Mouse (Mus musculus): ENCODE measurements at regions not wholly inside any gene's neighbourhood (a gene's known extent, or its start where the extent isn't known, plus 50 kb on each side); places are given as distances from the start of the nearest gene placed in this dataset.

GRCm38 (mm10) chr7:39696589-39696988 is 179.0 kb downstream of the Zfp619 start:
- no peak for DNase-seq (ENCODE audit: low read depth, low spot score)
- TF ChIP-seq BHLHE40 (IDR thresholded peaks at IDR 0.05; ENCODE audit: borderline replicate concordance, low read depth, low read length) (no peak), ZC3H11A (IDR thresholded peaks at IDR 0.05; ENCODE audit: low read depth, low read length) (no peak), E2F4 (IDR thresholded peaks at IDR 0.05; ENCODE audit: borderline replicate concordance, low read depth, low read length) (no peak), UBTF (IDR thresholded peaks at IDR 0.05; ENCODE audit: borderline replicate concordance, insufficient read depth, low read depth, low read length) (no peak), POLR2AphosphoS2 (IDR thresholded peaks at IDR 0.05; ENCODE audit: low read length) (no peak)
- H3K4me3 ChIP-seq (ENCODE audit: control insufficient read depth in 1 of 2, insufficient read depth in 1 of 2, low read depth in 2 of 2, low read length in 2 of 2): no peak overlapping the region
- H3K27ac ChIP-seq (ENCODE audit: control insufficient read depth, low read depth, low read length): no peak overlapping the region
- H3K27me3 ChIP-seq (ENCODE audit: control insufficient read depth in 1 of 2, insufficient read depth in 2 of 2, low read length in 2 of 2): no peaks in the 10 kb centered on the region
- H3K36me3 ChIP-seq (ENCODE audit: control insufficient read depth in 1 of 2, insufficient read depth in 2 of 2, low read length in 2 of 2): no peaks in the 10 kb centered on the region
- H3K4me1 ChIP-seq (ENCODE audit: control insufficient read depth in 1 of 2, insufficient read depth in 2 of 2, low read length in 2 of 2): no peaks in the 10 kb centered on the region
- no peaks in the 10 kb centered on the region for H3K79me2 ChIP-seq (ENCODE audit: control insufficient read depth, insufficient read depth, low read length, poor library complexity)
- no peak overlapping the region for H3K9ac ChIP-seq (ENCODE audit: control insufficient read depth, low read depth, low read length, poor library complexity, severe bottlenecking)
- H3K9me3 ChIP-seq (replicated peaks; ENCODE audit: insufficient read depth, low read length): no peaks in the 10 kb centered on the region

- H3K36me3 ChIP-seq (ENCODE audit: control insufficient read depth in 1 of 2, insufficient read depth in 2 of 2, low read length in 2 of 2): no peaks in the 10 kb centered on the region
- no peak overlapping the region for H3K4me3 ChIP-seq (ENCODE audit: control insufficient read depth in 1 of 2, insufficient read depth in 1 of 2, low read depth in 2 of 2, low read length in 2 of 2)
- DNase-seq (ENCODE audit: low read depth, low spot score): no peak
- no peak for TF ChIP-seq CTCF (IDR thresholded peaks at IDR 0.05 in 2 of 3, conservative IDR thresholded peaks at IDR 0.05 in 1 of 3; ENCODE audit: control insufficient read depth in 1 of 3, insufficient read depth in 1 of 3, low read depth in 2 of 3, low read length in 3 of 3, poor library complexity in 1 of 3, severe bottlenecking in 1 of 3)
- no peak for TF ChIP-seq MYB (IDR thresholded peaks at IDR 0.05; ENCODE audit: low read depth, low read length)
- TF ChIP-seq EP300 (IDR thresholded peaks at IDR 0.05; ENCODE audit: low read depth in 1 of 2, low read length in 2 of 2): no peak
- no peak for TF ChIP-seq HCFC1 (IDR thresholded peaks at IDR 0.05; ENCODE audit: low read depth, low read length)
- TF ChIP-seq KAT2A (conservative IDR thresholded peaks at IDR 0.05; ENCODE audit: low read depth, low read length): no peak
- TF ChIP-seq MAZ (IDR thresholded peaks at IDR 0.05; ENCODE audit: low read depth, low read length): no peak
- no peak for TF ChIP-seq USF1 (IDR thresholded peaks at IDR 0.05; ENCODE audit: low read depth, low read length)
- no peaks in the 10 kb centered on the region for H3K79me2 ChIP-seq (ENCODE audit: control insufficient read depth, insufficient read depth, low read length, poor library complexity)
- H3K27ac ChIP-seq (ENCODE audit: control insufficient read depth, low read depth, low read length): no peak overlapping the region
- no peaks in the 10 kb centered on the region for H3K9me3 ChIP-seq (replicated peaks; ENCODE audit: insufficient read depth, low read length)
- no peaks in the 10 kb centered on the region for H3K4me1 ChIP-seq (ENCODE audit: control insufficient read depth in 1 of 2, insufficient read depth in 2 of 2, low read length in 2 of 2)
- no peak overlapping the region for H3K9ac ChIP-seq (ENCODE audit: control insufficient read depth, low read depth, low read length, poor library complexity, severe bottlenecking)
- H3K27me3 ChIP-seq (ENCODE audit: control insufficient read depth in 1 of 2, insufficient read depth in 2 of 2, low read length in 2 of 2): no peaks in the 10 kb centered on the region
Observed at GRCm38 (mm10) chr7:39701506-39701905, 183.9 kb downstream of the Zfp619 start.

GRCm38 (mm10) chr7:39705118-39706095 is 187.8 kb downstream of the Zfp619 start:
- TF ChIP-seq TBP (IDR thresholded peaks at IDR 0.05; ENCODE audit: low read depth, low read length): no peak
- no peak for TF ChIP-seq MAX (IDR thresholded peaks at IDR 0.05; ENCODE audit: low read length)
- TF ChIP-seq RAD21 (IDR thresholded peaks at IDR 0.05; ENCODE audit: low read depth, low read length): no peak
- no peak for TF ChIP-seq CTCF (IDR thresholded peaks at IDR 0.05 in 2 of 3, conservative IDR thresholded peaks at IDR 0.05 in 1 of 3; ENCODE audit: control insufficient read depth in 1 of 3, insufficient read depth in 1 of 3, low read depth in 2 of 3, low read length in 3 of 3, poor library complexity in 1 of 3, severe bottlenecking in 1 of 3)
- no peak for TF ChIP-seq JUND (IDR thresholded peaks at IDR 0.05; ENCODE audit: low read depth, low read length)
- no peak for DNase-seq (ENCODE audit: low read depth, low spot score)

More at GRCm38 (mm10) chr7:39705118-39706095, 187.8 kb downstream of the Zfp619 start:
- Histone ChIP-seq H3K27me3 (ENCODE audit: control insufficient read depth in 1 of 2, insufficient read depth in 2 of 2, low read length in 2 of 2) (no peaks in the 10 kb centered on the region), H3K79me2 (ENCODE audit: control insufficient read depth, insufficient read depth, low read length, poor library complexity) (no peaks in the 10 kb centered on the region), H3K36me3 (ENCODE audit: control insufficient read depth in 1 of 2, insufficient read depth in 2 of 2, low read length in 2 of 2) (no peaks in the 10 kb centered on the region), H3K27ac (ENCODE audit: control insufficient read depth, low read depth, low read length) (no peak overlapping the region), H3K4me1 (ENCODE audit: control insufficient read depth in 1 of 2, insufficient read depth in 2 of 2, low read length in 2 of 2) (no peaks in the 10 kb centered on the region), H3K4me3 (ENCODE audit: control insufficient read depth in 1 of 2, insufficient read depth in 1 of 2, low read depth in 2 of 2, low read length in 2 of 2) (no peak overlapping the region), H3K9me3 (replicated peaks; ENCODE audit: insufficient read depth, low read length) (no peaks in the 10 kb centered on the region), H3K9ac (ENCODE audit: control insufficient read depth, low read depth, low read length, poor library complexity, severe bottlenecking) (no peak overlapping the region)

Measured in MEL (cell line).